Mouse (Mus musculus): ENCODE measurements around the gene Tnr. TPM values are rescaled to one million over a fixed set of nuclear protein-coding genes. Genes with fewer than 3 reads are reported as not detected.

Gene Tnr
- polyA plus RNA-seq, 1 experiment from 2014 or later = 0.01 TPM

- Histone ChIP-seq H3K27me3 (replicated peaks) (no peaks in the 10 kb centered on the region), H3K9me3 (replicated peaks) (no peaks in the 10 kb centered on the region), H3K4me1 (no peaks in the 10 kb centered on the region), H3K4me2 (no peak overlapping the region), H3K36me3 (no peaks in the 10 kb centered on the region), H3K27ac (no peak overlapping the region), H3K4me3 (no peak overlapping the region), H3K9ac (no peak overlapping the region)
- no peak for ATAC-seq
- 64% methylated on average over 3 of the region's 3 CpGs for WGBS (ENCODE audit: insufficient replicate concordance)
Observed at GRCm38 (mm10) chr1:159655241-159655640, 131.7 kb downstream of the Tnr start.

DNA sequence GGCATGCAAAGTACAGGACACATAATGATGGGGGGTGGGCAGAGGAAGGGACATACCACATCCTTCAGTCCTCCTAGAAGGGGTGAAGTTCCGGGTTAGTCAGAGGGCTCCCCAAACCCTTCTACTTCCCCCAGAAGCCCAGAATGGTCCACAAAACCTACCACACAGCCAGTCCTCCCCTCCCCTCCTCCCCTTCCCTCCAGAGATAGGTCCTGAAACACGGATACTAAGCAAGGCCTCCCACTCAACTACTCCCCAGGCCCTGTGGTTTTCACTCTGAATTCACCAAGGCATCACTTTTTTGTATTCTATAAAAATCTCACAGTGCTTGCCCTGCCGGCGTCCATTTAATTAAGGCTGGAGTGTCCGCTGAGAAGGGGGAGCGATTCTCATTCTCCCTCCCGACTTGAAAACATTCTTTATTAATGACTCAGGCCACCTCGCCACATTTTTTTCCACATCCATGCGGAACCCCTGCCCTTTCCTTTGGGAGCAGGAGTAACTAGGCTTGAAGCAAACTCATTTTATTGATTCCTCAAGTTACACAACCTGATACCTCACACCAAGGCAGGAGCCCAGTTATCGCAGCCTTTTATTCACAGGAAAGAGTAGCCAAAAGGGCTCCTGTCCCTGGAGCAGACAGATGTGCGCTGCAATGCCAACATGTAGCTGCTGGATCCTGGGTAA is 134.4 kb downstream of the Tnr start:
- Histone ChIP-seq H3K4me1 (no peaks in the 10 kb centered on the region), H3K36me3 (no peaks in the 10 kb centered on the region), H3K4me2 (no peak overlapping the region), H3K9ac (no peak overlapping the region), H3K9me3 (replicated peaks) (no peaks in the 10 kb centered on the region), H3K27ac (no peak overlapping the region), H3K4me3 (no peak overlapping the region), H3K27me3 (replicated peaks) (no peaks in the 10 kb centered on the region)
- ATAC-seq = no peak
- 64% methylated on average over 11 of the region's 11 CpGs for WGBS (ENCODE audit: insufficient replicate concordance)

DNA sequence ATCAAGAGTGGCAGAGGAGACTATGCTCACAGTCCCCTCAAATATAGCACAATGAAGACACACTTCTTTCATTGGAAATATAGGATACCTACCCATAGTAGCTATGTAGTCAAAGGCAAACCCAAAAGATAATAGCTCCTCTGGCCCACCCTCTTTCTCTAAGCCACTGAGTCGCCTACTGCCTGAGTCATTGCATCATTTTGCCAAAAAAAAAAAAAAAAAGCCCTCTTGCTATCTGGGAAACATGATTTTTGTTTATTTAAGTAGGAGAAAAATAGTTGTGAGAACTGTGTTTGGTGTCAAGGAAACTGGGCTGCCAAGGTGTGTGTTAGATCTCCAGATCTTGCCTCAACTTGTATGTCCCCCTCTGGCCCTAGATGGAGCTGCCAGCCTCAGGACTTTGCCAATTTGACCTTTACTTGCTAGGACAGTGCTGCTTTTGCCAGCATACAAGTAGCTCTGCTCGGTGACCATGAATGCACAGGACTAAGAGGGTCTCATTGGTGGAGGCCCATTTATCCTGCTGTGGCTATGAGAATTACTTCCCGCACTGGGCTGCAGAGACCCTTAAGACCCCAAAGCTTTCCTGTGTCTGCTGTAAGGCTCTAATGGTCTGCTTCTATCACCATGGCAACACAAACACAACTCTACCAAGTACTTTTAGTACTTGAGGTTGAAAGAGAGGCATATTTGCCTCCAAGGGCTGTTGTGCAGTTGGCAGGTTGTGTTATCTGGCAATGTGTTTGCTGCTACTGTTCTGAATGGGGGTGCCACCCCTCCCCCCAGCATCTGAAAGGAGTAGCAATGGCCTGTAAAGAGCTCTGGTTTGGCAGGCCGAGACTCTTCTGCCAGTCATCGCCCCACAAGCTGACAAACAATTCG is 137.3 kb downstream of the Tnr start:
- H3K4me3 ChIP-seq = no peak overlapping the region
- H3K27me3 ChIP-seq (replicated peaks) = no peaks in the 10 kb centered on the region
- no peak for ATAC-seq
- H3K4me2 ChIP-seq = no peak overlapping the region
- H3K9me3 ChIP-seq (replicated peaks) = no peaks in the 10 kb centered on the region
- H3K27ac ChIP-seq = no peak overlapping the region
- H3K9ac ChIP-seq = no peak overlapping the region
- H3K4me1 ChIP-seq = no peaks in the 10 kb centered on the region
- 54% methylated on average over 6 of the region's 6 CpGs for WGBS (ENCODE audit: insufficient replicate concordance)
- H3K36me3 ChIP-seq = no peaks in the 10 kb centered on the region

- Histone ChIP-seq H3K9me3 (replicated peaks) (no peaks in the 10 kb centered on the region), H3K27me3 (replicated peaks) (no peaks in the 10 kb centered on the region), H3K9ac (no peak overlapping the region), H3K4me3 (no peak overlapping the region), H3K36me3 (no peaks in the 10 kb centered on the region), H3K27ac (no peak overlapping the region), H3K4me2 (no peak overlapping the region), H3K4me1 (no peaks in the 10 kb centered on the region)
- WGBS (ENCODE audit: insufficient replicate concordance) = 77% methylated on average over 3 of the region's 3 CpGs
- no peak for ATAC-seq
Observed at GRCm38 (mm10) chr1:159664496-159664895, 140.9 kb downstream of the Tnr start.

GRCm38 (mm10) chr1:159664945-159665344 is 141.4 kb downstream of the Tnr start:
- Histone ChIP-seq H3K9ac (no peak overlapping the region), H3K4me1 (no peaks in the 10 kb centered on the region), H3K36me3 (no peaks in the 10 kb centered on the region), H3K27me3 (replicated peaks) (no peaks in the 10 kb centered on the region), H3K4me2 (no peak overlapping the region), H3K9me3 (replicated peaks) (no peaks in the 10 kb centered on the region), H3K4me3 (no peak overlapping the region), H3K27ac (no peak overlapping the region)
- 80% methylated on average over 4 of the region's 4 CpGs for WGBS (ENCODE audit: insufficient replicate concordance)
- ATAC-seq = no peak

DNA sequence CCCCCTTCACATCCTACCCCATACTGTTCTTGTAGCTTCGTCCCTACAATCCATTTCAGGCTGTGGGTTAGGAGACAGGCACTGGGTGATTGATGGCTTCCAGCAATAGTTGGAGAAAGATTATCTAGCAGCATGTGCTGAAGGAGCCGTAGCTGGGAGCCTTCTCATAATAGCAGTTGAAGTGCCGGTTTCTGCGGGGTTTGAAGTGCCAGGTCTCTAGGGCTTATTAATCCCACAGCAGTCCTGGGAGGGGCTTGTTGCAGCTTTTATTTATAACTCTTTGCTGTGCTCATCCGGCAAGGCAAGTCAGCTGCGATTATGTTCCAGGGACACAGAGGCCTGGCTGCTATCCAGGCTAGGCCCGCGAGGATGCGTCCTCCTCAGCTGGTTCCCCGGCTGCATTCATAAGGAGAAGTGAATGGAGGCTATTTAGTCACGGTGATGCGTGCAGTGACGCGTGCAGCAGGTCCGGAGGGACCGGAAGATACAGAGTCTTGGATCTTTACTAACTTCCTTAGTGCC is 147.1 kb downstream of the Tnr start:
- Histone ChIP-seq H3K27me3 (replicated peaks) (no peaks in the 10 kb centered on the region), H3K36me3 (no peaks in the 10 kb centered on the region), H3K4me2 (no peak overlapping the region), H3K9ac (no peak overlapping the region), H3K4me3 (no peak overlapping the region), H3K9me3 (replicated peaks) (no peaks in the 10 kb centered on the region), H3K27ac (no peak overlapping the region), H3K4me1 (no peaks in the 10 kb centered on the region)
- 75% methylated on average over 16 of the region's 16 CpGs for WGBS (ENCODE audit: insufficient replicate concordance)
- ATAC-seq = no peak

DNA sequence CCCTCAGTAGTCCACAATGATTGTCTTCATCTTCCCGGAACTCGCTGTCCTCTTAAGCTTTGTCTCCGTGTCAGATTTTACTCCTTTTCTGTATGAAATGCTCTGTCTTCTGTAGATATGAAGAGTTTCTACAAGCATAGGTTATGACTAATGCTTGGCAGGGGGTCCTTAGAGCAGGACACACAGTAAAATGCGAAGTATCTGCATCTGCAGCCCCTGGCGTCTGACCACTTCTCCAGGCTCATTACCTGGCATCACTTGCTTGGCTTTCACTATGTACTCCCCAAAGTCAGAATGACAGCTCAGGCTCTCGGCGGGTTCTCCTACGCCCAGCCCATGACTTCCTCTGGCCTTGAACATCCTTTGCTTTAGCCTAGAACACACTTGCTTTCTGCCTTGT is 147.6 kb downstream of the Tnr start:
- WGBS (ENCODE audit: insufficient replicate concordance) = 69% methylated on average over 8 of the region's 8 CpGs
- Histone ChIP-seq H3K4me3 (no peak overlapping the region), H3K27ac (no peak overlapping the region)

GRCm38 (mm10) chr1:159674240-159674639 is 150.7 kb downstream of the Tnr start:
- no peaks in the 10 kb centered on the region for H3K27me3 ChIP-seq (replicated peaks)
- H3K4me2 ChIP-seq = no peak overlapping the region
- H3K36me3 ChIP-seq = no peaks in the 10 kb centered on the region
- no peaks in the 10 kb centered on the region for H3K9me3 ChIP-seq (replicated peaks)
- ATAC-seq = no peak
- H3K9ac ChIP-seq = no peak overlapping the region
- WGBS (ENCODE audit: insufficient replicate concordance) = 58% methylated on average over 1 of the region's 1 CpGs
- H3K4me3 ChIP-seq = no peak overlapping the region
- no peak overlapping the region for H3K27ac ChIP-seq
- H3K4me1 ChIP-seq = no peaks in the 10 kb centered on the region

More for the DNA sequence above, 147.6 kb downstream of the Tnr start:
- H3K27me3 ChIP-seq (replicated peaks) = no peaks in the 10 kb centered on the region
- no peak for ATAC-seq
- no peaks in the 10 kb centered on the region for H3K4me1 ChIP-seq
- H3K4me2 ChIP-seq = no peak overlapping the region
- H3K9me3 ChIP-seq (replicated peaks) = no peaks in the 10 kb centered on the region
- H3K9ac ChIP-seq = no peak overlapping the region
- no peaks in the 10 kb centered on the region for H3K36me3 ChIP-seq

- H3K36me3 ChIP-seq = no peaks in the 10 kb centered on the region
- no peak overlapping the region for H3K27ac ChIP-seq
- H3K4me3 ChIP-seq = no peak overlapping the region
- no peaks in the 10 kb centered on the region for H3K9me3 ChIP-seq (replicated peaks)
- 45% methylated on average over 4 of the region's 4 CpGs for WGBS (ENCODE audit: insufficient replicate concordance)
- ATAC-seq = no peak
- H3K4me1 ChIP-seq = no peaks in the 10 kb centered on the region
- no peaks in the 10 kb centered on the region for H3K27me3 ChIP-seq (replicated peaks)
- H3K9ac ChIP-seq = no peak overlapping the region
- H3K4me2 ChIP-seq = no peak overlapping the region
Observed at GRCm38 (mm10) chr1:159675472-159675871, 151.9 kb downstream of the Tnr start.

- Histone ChIP-seq H3K27ac (no peak overlapping the region), H3K36me3 (no peaks in the 10 kb centered on the region), H3K4me3 (no peak overlapping the region), H3K4me1 (no peaks in the 10 kb centered on the region), H3K9me3 (replicated peaks) (no peaks in the 10 kb centered on the region), H3K27me3 (replicated peaks) (no peaks in the 10 kb centered on the region), H3K9ac (no peak overlapping the region), H3K4me2 (no peak overlapping the region)
- no peak for ATAC-seq
- WGBS (ENCODE audit: insufficient replicate concordance) = 58% methylated on average over 10 of the region's 10 CpGs
Observed at GRCm38 (mm10) chr1:159678221-159678935, 154.8 kb downstream of the Tnr start.

- no peak overlapping the region for H3K4me3 ChIP-seq
- no peak for ATAC-seq
- 51% methylated on average over 2 of the region's 2 CpGs for WGBS (ENCODE audit: insufficient replicate concordance)
- no peak overlapping the region for H3K27ac ChIP-seq
- no peaks in the 10 kb centered on the region for H3K27me3 ChIP-seq (replicated peaks)
- no peak overlapping the region for H3K4me2 ChIP-seq
- no peaks in the 10 kb centered on the region for H3K9me3 ChIP-seq (replicated peaks)
- no peak overlapping the region for H3K9ac ChIP-seq
- H3K4me1 ChIP-seq = no peaks in the 10 kb centered on the region
- H3K36me3 ChIP-seq = no peaks in the 10 kb centered on the region
Observed at GRCm38 (mm10) chr1:159681252-159681651, 157.7 kb downstream of the Tnr start.

Measured in liver, embryonic 12.5 days (tissue).